Mouse (Mus musculus) heart, embryonic 15.5 days (tissue): ENCODE results near the gene Ctc1. TPM values are rescaled to one million over a fixed set of nuclear protein-coding genes. Genes with fewer than 3 reads are reported as not detected.

ENCODE experiments used
- ATAC-seq: fragments of 200-750 bp; cut with Nextera tagmentation; replicated peaks from 2 replicates; pipeline ENCODE4 v1.8.0; 2017; ENCODE audit warnings: low read depth, moderate TSS enrichment; ENCODE audit not compliant: insufficient number of reproducible peaks, insufficient read depth, low FRiP score
- H3K27ac ChIP-seq: fragments of 300-500 bp; sonication (generic); 2 replicates; pipeline ENCODE4 v1.5.1; 2015; ENCODE audit warnings: mild to moderate bottlenecking, inconsistent platforms
- H3K27me3 ChIP-seq: fragments of 300-500 bp; sonication (generic); 2 replicates; pipeline ENCODE4 v1.6.1; 2015; ENCODE audit warnings: inconsistent platforms
- H3K36me3 ChIP-seq: fragments of 300-500 bp; sonication (generic); 2 replicates; pipeline ENCODE4 v1.6.1; 2015; ENCODE audit warnings: mild to moderate bottlenecking, inconsistent platforms
- H3K4me1 ChIP-seq: fragments of 300-500 bp; sonication (generic); replicated peaks from 2 replicates; pipeline ENCODE4 v1.6.1; 2015; ENCODE audit warnings: inconsistent platforms
- H3K4me2 ChIP-seq: fragments of 300-500 bp; sonication (generic); 2 replicates; pipeline ENCODE4 v1.6.1; 2015; ENCODE audit warnings: inconsistent platforms, mild to moderate bottlenecking, moderate library complexity
- H3K4me3 ChIP-seq: fragments of 300-500 bp; sonication (generic); 2 replicates; pipeline ENCODE4 v1.5.1; 2015; ENCODE audit warnings: mild to moderate bottlenecking, inconsistent platforms
- H3K9ac ChIP-seq: fragments of 300-500 bp; sonication (generic); 2 replicates; pipeline ENCODE4 v1.6.1; 2015; ENCODE audit warnings: mild to moderate bottlenecking, inconsistent platforms
- H3K9me3 ChIP-seq: fragments of 300-500 bp; sonication (generic); replicated peaks from 2 replicates; pipeline ENCODE4 v1.6.1; 2016; ENCODE audit warnings: inconsistent platforms
- WGBS: fragments of 180-500 bp; shearing (Covaris S2); methylation state at CpG from one replicate; pipeline ENCODE4 v1.1.7; 2015; ENCODE audit warnings: mixed read lengths; 5-methylcytosine and 5-hydroxymethylcytosine counted together
- polyA plus RNA-seq: library from polyadenylated mRNA; unstranded; fragments of >200 nt; fragmentation: Nextera tagmentation; extraction: Ambion mirVana; gene quantifications from 2 replicates; pipeline ENCODE4 v1.2.1, GENCODE M21; 2015

The Ctc1 gene
- polyA plus RNA-seq, 1 experiment from 2014 or later: 38.3 TPM

- Histone ChIP-seq H3K27me3 (no peaks in the 10 kb centered on the region), H3K9ac (peak overlapping the region; percentile 61), H3K4me2 (peak overlapping the region; percentile 62), H3K27ac (peak overlapping the region; percentile 89), H3K4me1 (peaks cover 47% of the 10 kb centered on the region), H3K9me3 (no peaks in the 10 kb centered on the region), H3K36me3 (no peaks in the 10 kb centered on the region), H3K4me3 (peak overlapping the region; percentile 38)
- WGBS: 88% methylated on average over 11 of the region's 11 CpGs
- no peak for ATAC-seq
Measured at GRCm38 (mm10) chr11:69072234-69072633, 56.5 kb downstream of the Ctc1 start.

GRCm38 (mm10) chr11:69072666-69073064 is 57.0 kb downstream of the Ctc1 start:
- no peaks in the 10 kb centered on the region for H3K27me3 ChIP-seq
- peak overlapping the region; percentile 61 for H3K9ac ChIP-seq
- ATAC-seq: no peak
- no peaks in the 10 kb centered on the region for H3K36me3 ChIP-seq
- H3K4me2 ChIP-seq: peak overlapping the region; percentile 62
- H3K27ac ChIP-seq: peak overlapping the region; percentile 89
- peaks cover 43% of the 10 kb centered on the region for H3K4me1 ChIP-seq
- H3K9me3 ChIP-seq: no peaks in the 10 kb centered on the region
- WGBS: 8% methylated on average over 9 of the region's 9 CpGs
- H3K4me3 ChIP-seq: peak overlapping the region; percentile 38

GRCm38 (mm10) chr11:69073065-69073888 is 57.6 kb downstream of the Ctc1 start:
- Histone ChIP-seq H3K36me3 (no peaks in the 10 kb centered on the region), H3K4me2 (peak overlapping the region; percentile 62), H3K9ac (peak overlapping the region; percentile 61), H3K9me3 (no peaks in the 10 kb centered on the region), H3K27me3 (no peaks in the 10 kb centered on the region), H3K27ac (peak overlapping the region; percentile 89), H3K4me3 (peak overlapping the region; percentile 38), H3K4me1 (peaks cover 41% of the 10 kb centered on the region)
- ATAC-seq: peak; percentile 40
- WGBS: 0% methylated on average over 14 of the region's 14 CpGs

- Histone ChIP-seq H3K4me2 (no peak overlapping the region; the same call in 1 of the 2 replicates), H3K4me1 (peaks cover 43% of the 10 kb centered on the region), H3K9me3 (no peaks in the 10 kb centered on the region), H3K36me3 (no peaks in the 10 kb centered on the region), H3K27ac (peak overlapping the region; percentile 89), H3K27me3 (no peaks in the 10 kb centered on the region), H3K4me3 (no peak overlapping the region), H3K9ac (peak overlapping the region; percentile 61; the same call in 1 of the 2 replicates)
- no peak for ATAC-seq
- 43% methylated on average over 6 of the region's 6 CpGs for WGBS
Measured at GRCm38 (mm10) chr11:69073951-69074775, 58.5 kb downstream of the Ctc1 start.

- no peak overlapping the region for H3K4me2 ChIP-seq
- peaks cover 42% of the 10 kb centered on the region for H3K4me1 ChIP-seq
- H3K27ac ChIP-seq: peak overlapping the region; percentile 89
- 55% methylated on average over 2 of the region's 2 CpGs for WGBS
- H3K4me3 ChIP-seq: no peak overlapping the region
- H3K9me3 ChIP-seq: no peaks in the 10 kb centered on the region
- no peak for ATAC-seq
- H3K27me3 ChIP-seq: no peaks in the 10 kb centered on the region
- H3K36me3 ChIP-seq: no peaks in the 10 kb centered on the region
- H3K9ac ChIP-seq: 0 out of 2 replicates have a peak overlapping the region, but pooled peaks have one; percentile 15
Measured at GRCm38 (mm10) chr11:69074776-69075069, 59.0 kb downstream of the Ctc1 start.

- Histone ChIP-seq H3K9me3 (no peaks in the 10 kb centered on the region), H3K36me3 (no peaks in the 10 kb centered on the region), H3K4me1 (peaks cover 42% of the 10 kb centered on the region), H3K4me2 (no peak overlapping the region), H3K4me3 (no peak overlapping the region), H3K27me3 (no peaks in the 10 kb centered on the region), H3K9ac (no peak overlapping the region), H3K27ac (no peak overlapping the region)
- 47% methylated on average over 9 of the region's 9 CpGs for WGBS
- ATAC-seq: no peak
Measured at GRCm38 (mm10) chr11:69075764-69076479, 60.2 kb downstream of the Ctc1 start.

GRCm38 (mm10) chr11:69076572-69076971 is 60.9 kb downstream of the Ctc1 start:
- ATAC-seq: no peak
- no peaks in the 10 kb centered on the region for H3K9me3 ChIP-seq
- no peak overlapping the region for H3K4me2 ChIP-seq
- H3K27me3 ChIP-seq: no peaks in the 10 kb centered on the region
- whole genome bisulfite sequencing: 63% methylated on average over 5 of the region's 5 CpGs
- peaks cover 35% of the 10 kb centered on the region for H3K4me1 ChIP-seq
- H3K36me3 ChIP-seq: no peaks in the 10 kb centered on the region
- H3K9ac ChIP-seq: no peak overlapping the region
- no peak overlapping the region for H3K27ac ChIP-seq
- no peak overlapping the region for H3K4me3 ChIP-seq

GRCm38 (mm10) chr11:69077316-69077715 is 61.6 kb downstream of the Ctc1 start:
- Histone ChIP-seq H3K9me3 (no peaks in the 10 kb centered on the region), H3K4me2 (no peak overlapping the region), H3K4me1 (peaks cover 32% of the 10 kb centered on the region), H3K4me3 (no peak overlapping the region), H3K9ac (no peak overlapping the region), H3K27ac (no peak overlapping the region), H3K27me3 (no peaks in the 10 kb centered on the region), H3K36me3 (no peaks in the 10 kb centered on the region)
- ATAC-seq: no peak
- 78% methylated on average over 9 of the region's 9 CpGs for WGBS

- no peak overlapping the region for H3K9ac ChIP-seq
- no peaks in the 10 kb centered on the region for H3K9me3 ChIP-seq
- no peak overlapping the region for H3K4me3 ChIP-seq
- H3K27me3 ChIP-seq: no peaks in the 10 kb centered on the region
- no peak overlapping the region for H3K27ac ChIP-seq
- H3K4me1 ChIP-seq: peaks cover 28% of the 10 kb centered on the region
- 79% methylated on average over 6 of the region's 6 CpGs for WGBS
- ATAC-seq: no peak
- no peaks in the 10 kb centered on the region for H3K36me3 ChIP-seq
- no peak overlapping the region for H3K4me2 ChIP-seq
Measured at GRCm38 (mm10) chr11:69078041-69078440, 62.3 kb downstream of the Ctc1 start.

- Histone ChIP-seq H3K36me3 (no peaks in the 10 kb centered on the region), H3K4me1 (peaks cover 22% of the 10 kb centered on the region), H3K4me2 (no peak overlapping the region), H3K27me3 (no peaks in the 10 kb centered on the region), H3K9me3 (no peaks in the 10 kb centered on the region), H3K27ac (0 out of 2 replicates have a peak overlapping the region, but pooled peaks have one; percentile 26), H3K9ac (no peak overlapping the region), H3K4me3 (no peak overlapping the region)
- WGBS: 69% methylated on average over 5 of the region's 5 CpGs
- ATAC-seq: no peak
Measured at GRCm38 (mm10) chr11:69078805-69079438, 63.2 kb downstream of the Ctc1 start.
